8 mouse cellular contexts compared by ENCODE assay signal in genomic region chr6:120736566-120736965, GRCm38 (mm10). TPM values are rescaled to one million over a fixed set of nuclear protein-coding genes. Genes with fewer than 3 reads are reported as not detected.
DNase-seq lines count a peak whose midpoint lies in the region; ATAC-seq lines count a peak whose summit lies in the region.

No protein-coding gene starts in this region.

- peak; percentile 93 for ATAC-seq in granulocyte monocyte progenitor cell, adult 5-6 weeks (replicated peaks; ENCODE audit: poor library complexity, severe bottlenecking)
- peak; percentile 66; the same call in 1 of the 2 replicates for ATAC-seq in monocyte, adult 5-6 weeks (replicated peaks; ENCODE audit: insufficient number of reproducible peaks, low FRiP score, low TSS enrichment, poor library complexity, severe bottlenecking)

- DNase-seq in layer of hippocampus, adult 11-12 months (ENCODE audit: low spot score) = peak; percentile 46
- DNase-seq in layer of hippocampus, postnatal 36 days = no peak
- peak; percentile 57 for DNase-seq in ES-CJ7 (ENCODE audit: low read depth, low spot score)
- DNase-seq in c-Kit-positive CD71-positive TER-119-positive erythroid progenitor cells, embryonic 14.5 days (ENCODE audit: low spot score) = peak; percentile 33
- peak; percentile 16 for DNase-seq in layer of hippocampus, adult 9-10 months (ENCODE audit: low spot score)
- no peak for DNase-seq in spleen, postnatal 10 days (ENCODE audit: low spot score in 2 of 2)

RNA-seq across cellular contexts. Expression of gene Slc25a18, which starts 36.8 kb away (rescaled TPM):
- total RNA-seq in layer of hippocampus, postnatal 36 days (2021) = 10 to 100 TPM; 56.7 to 57.9 TPM
- total RNA-seq in granulocyte monocyte progenitor cell, adult 5-6 weeks (2014; fragmentation: Nextera tagmentation) = not detected in 2 replicates
- not detected in 2 replicates for total RNA-seq in granulocyte monocyte progenitor cell, adult 5-6 weeks (2017)
- total RNA-seq in monocyte, adult 5-6 weeks (2017) = 0.57 to 0.87 TPM in 2 of 3 replicates, not detected in the other

Comparison
In these comparisons a context has a peak if more than half of its experiments do, and no peak if none do; other contexts are left out.
1. DNase-seq: peak in layer of hippocampus, adult 11-12 months (single experiment), ES-CJ7 (single experiment), c-Kit-positive CD71-positive TER-119-positive erythroid progenitor cells, embryonic 14.5 days (single experiment) and layer of hippocampus, adult 9-10 months (single experiment); none in layer of hippocampus, postnatal 36 days (0 of 2) and spleen, postnatal 10 days (0 of 2).
2. RNA of gene Slc25a18, which starts 36.8 kb away (total RNA-seq): 56.7 to 57.9 TPM in layer of hippocampus, postnatal 36 days; 0.57 to 0.87 TPM in monocyte, adult 5-6 weeks and not detected in granulocyte monocyte progenitor cell, adult 5-6 weeks; every median in the first group is over 10 times any median in the second.